Mouse (Mus musculus) c-Kit-positive CD71-positive TER-119-negative erythroid progenitor cells, embryonic 14.5 days (primary cell): Measurements from ENCODE around the gene 4932438A13Rik.

Experiments
- DNase-seq: peaks from one replicate; pipeline ENCODE4 v3.0.0-alpha.2; 2013; ENCODE audit warnings: low read depth

4932438A13Rik gene

DNA sequence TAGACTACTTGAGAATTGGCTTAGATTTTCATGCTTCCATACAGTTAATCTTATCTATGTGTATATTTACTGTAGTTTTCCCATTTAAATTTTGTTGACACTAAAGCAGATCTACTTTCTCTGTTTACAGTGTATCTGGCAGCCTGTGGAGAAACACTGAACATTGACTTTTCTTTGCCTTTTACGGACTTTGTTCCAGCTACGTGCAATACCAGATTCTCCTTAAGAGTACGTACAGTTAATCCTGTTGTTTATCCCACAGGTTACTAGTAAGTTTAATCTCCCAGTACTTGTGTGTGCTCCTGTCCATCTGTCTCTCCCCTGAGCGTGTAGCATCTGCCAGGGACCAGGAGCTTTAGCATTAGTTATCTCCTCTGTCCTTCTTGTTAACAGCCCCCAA lies 55.4 kb downstream of the 4932438A13Rik start:
- no peak for DNase-seq

DNA sequence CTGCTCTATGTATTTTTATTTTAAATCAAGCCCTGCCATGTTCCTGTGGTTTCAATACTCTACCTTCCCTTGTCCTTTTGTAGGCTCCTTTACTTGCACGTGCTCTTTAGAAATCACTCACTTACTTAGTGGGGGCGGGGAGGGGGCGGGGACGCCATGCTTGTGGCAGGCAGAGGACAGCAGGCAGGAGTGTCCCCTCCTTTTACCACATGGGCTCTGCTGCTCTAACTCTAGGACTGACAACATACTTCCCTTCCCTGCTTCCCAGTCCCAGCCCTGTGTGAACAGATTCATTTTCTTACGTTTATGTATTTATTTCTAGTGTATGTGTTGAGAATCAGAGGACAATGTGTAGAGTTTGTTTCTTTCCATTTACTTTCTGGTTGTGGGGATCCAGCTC lies 78.7 kb downstream of the 4932438A13Rik start:
- DNase-seq = no peak

DNA sequence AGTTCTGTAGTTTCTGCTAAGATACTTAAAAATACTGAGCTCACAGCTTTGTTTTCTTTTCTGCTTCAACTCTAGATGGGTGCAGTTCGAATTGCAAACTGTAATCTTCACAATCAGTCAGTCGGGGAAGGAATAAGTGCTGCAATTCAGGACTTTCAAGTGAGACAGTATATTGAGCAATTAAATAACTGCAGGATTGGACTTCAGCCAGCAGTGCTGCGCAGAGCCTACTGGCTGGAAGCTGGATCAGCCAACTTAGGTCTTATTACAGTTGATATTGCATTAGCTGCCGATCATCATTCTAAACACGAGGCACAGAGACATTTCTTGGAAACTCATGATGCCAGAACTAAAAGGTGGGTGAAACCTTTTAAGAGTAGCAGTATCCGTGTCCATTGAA lies 79.2 kb downstream of the 4932438A13Rik start:
- DNase-seq = no peak

DNA sequence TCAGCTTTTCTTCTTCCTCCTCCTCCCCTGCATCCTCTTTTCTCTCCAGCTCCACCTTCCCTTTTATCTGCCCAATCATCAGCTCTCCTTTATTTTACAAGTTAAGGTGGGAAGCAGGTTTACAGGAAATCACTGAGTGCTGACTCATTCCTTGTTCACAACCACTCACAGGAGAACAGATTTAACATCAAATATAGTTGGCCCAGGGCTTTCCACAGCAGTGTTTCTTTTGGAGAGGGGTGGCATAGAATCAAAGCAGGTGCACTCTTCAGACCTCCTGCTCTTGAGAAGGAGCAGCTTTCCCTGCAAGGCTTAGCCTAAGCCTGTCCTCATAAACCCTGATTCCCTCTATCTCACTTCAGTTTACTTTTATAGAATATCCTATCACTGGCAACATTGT lies 80.8 kb downstream of the 4932438A13Rik start:
- no peak for DNase-seq

DNA sequence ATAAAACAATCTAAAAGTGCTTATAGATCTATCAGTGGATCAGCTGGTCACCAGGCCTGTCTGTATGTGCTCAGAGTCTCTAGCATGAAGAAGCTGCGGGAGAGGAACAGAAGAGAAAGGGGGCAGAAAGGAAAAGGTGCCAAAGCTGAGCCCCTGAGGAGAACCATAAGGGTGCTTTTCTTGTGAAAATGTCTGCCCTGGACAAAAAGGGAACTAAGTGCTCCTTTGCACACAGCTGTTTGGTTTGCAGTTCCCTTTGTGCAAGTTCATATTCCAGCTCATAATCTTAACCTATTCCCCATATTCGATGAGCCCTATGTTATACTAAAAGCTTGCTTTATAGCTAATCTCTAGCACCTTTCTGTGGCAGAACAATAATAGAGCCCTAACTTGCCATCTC lies 175.1 kb downstream of the 4932438A13Rik start:
- no peak for DNase-seq

DNA sequence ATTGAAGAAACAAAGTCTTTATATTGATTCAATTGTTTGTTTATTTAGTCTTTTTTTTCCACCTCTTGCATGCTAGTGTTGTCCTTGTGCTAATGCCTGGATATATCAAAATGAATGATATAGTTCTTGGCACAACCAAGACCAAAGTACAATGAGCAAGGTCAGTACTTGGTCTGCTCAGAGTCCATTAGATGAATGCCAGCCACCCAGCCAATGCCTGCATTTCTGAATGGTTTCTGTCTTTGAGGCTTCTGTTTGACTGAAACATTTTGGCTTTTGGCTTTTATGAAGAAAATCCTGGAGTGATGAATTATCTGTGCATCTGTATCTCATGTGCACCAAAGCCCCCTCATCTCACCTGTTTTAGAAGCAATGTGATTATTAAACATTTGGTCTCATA lies 176.9 kb downstream of the 4932438A13Rik start:
- no peak for DNase-seq

DNA sequence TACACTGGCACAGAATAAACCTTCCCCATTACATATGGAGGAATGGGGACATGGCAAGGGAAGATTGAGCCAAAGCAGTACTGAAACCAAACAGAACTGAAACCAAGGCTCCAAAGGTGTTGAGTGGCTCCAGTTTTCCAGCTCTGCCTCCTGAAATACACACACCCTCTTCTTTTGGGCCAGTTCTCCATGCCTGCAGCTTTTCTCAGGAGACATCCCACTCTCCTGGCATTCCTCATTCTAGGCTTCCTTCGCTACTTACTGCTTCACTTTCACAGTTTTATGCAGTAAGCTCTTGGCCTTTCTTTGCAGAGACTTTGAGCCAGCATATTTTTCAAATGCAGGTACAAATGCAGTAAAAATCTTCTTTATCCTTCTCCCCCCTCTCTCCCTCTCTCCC lies 188.6 kb downstream of the 4932438A13Rik start:
- no peak for DNase-seq

DNA sequence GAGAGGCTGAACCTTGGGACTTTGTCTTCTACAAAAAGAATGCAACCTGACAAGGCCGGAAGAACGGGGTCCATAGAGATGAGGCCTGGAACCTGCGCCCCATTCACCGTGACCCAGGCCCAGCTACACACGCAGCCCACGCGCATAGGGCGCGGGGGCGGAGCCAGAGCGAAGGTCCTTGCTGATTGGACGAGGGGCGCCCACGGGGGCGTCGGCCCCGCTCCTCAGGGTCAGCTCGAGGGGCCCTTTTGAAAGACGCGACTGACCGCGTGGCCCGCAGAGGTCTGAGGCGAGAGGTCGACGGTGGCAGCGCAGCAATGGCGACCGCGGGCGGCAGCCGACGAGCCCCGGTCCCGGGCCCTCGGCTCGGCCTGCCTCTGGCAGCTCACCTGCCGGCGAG lies 200.5 kb downstream of the 4932438A13Rik start, which contains the start of gene Adad1:
Adad1 (plus strand) TSS at position 122 of the 400 bp plus-strand sequence.
- DNase-seq = no peak

DNA sequence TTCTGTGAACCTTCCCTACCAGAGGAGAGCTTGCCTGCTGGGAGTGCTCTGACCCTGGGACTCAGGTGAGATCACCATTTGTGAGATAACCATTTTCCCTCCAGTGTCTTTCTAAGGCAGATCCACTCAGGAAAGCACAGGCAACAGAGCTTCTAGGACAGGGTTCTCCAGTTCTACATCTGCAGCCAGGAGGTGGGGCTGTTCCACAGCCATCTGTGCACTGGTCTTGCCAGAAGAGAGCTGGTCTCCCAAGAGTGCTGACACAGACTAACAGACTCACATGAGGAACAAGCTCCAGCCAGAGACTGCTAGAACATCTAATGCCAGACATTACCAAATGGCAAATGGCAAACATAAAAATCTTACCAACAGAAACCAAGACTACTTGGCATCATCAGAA lies 210.3 kb downstream of the 4932438A13Rik start:
- DNase-seq = no peak

DNA sequence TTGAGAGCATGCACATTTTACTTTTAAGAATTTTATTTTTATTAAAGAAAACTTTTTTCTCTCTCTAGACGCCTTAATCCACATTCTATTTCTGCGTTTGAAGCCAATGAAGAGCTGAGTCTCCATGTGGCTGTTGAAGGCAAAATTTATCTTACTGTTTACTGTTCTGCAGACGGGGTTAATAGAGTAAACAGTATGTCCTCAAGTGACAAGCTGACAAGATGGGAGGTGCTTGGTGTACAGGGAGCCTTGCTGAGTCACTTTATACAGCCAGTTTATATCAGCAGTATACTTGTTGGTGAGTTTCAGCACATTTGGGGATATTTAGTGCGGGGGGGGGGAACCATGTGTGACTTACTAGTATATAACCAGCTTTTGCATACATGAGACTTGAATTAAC lies 222.0 kb downstream of the 4932438A13Rik start:
- no peak for DNase-seq

DNA sequence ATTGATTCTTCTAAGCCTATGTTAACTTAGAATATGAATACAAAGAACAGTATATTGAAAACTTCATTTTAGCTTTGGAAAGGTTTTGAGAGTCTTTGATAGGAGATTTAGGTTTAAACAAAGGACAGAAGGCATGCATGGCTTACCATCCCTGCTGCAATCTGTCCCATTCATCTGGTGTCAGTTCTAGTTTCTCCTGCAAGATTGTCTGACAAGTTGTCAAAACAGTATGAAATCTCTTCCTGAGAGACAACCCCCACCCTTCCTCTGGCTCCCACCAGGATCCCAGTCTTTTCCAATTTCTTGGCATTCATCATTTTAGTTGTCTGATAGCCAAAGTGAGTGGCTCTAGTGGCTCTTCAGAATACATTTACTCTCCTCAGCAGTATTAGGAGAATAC lies 227.8 kb downstream of the 4932438A13Rik start:
- no peak for DNase-seq
